Mouse (Mus musculus): ENCODE measurements around the gene Washc1.
"Not testable (repeated sequence)": the region's sequence is repeated elsewhere in the genome, so short reads cannot be mapped to it uniquely, and the experiment has no call there.

DNA sequence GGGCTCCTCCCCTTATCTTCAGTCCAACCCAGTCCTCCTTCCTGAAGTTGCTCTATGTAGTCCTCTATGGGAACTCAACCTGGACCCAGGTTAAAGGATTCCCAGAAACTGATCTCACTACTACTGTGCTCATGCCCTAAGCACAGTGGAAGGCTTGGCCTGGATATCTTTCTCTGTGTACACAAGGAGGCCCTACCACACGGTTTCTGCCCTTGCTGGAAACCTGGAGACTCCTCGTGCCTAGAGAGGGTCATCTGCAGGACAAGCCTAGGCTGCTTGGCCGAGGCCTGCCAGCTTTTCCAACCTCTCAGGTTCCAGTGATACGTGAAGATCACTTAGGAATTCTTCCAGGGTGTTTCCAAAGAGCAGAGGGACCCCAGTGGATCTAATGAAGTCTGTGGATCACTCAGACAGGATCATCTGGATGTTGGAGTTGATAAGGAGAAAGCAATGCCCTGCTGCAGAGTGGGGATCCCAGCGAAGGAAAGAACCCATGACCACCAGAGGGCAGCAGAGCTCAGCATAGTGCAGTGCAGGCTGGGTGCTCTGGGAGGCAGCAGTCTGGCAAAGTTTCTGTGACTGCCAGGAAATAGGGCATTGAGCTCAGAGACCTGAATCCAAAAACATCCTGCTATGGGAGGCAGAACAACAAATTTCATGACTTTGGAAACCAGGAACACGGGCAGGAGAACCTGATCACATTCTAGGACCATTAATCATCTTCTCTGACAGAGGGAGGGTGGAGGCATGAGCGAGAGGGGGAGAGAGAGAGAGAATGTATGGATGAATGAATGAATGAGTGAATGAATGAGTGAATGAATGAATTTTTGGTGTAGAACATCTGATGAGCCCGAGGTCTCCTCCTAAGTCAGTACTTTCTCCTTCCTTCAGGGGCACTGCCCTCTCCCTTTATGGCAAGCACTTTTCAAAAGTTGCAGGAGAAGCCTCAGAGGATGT, 41.6 kb downstream of the Washc1 start:
- TF ChIP-seq CTCF (IDR thresholded peaks at IDR 0.05; ENCODE audit: low read depth), result peak; percentile 36; the same call in 1 of the 2 replicates
- TF ChIP-seq EP300 (optimal IDR thresholded peaks at IDR 0.05), result not testable (repeated sequence)

Data from stomach, postnatal 0 days (tissue).